Mouse (Mus musculus) kidney, postnatal 4 days (tissue): Measurements from ENCODE around the gene Gm6408.
"Not testable (repeated sequence)": the region's sequence is repeated elsewhere in the genome, so short reads cannot be mapped to it uniquely, and the experiment has no call there.

Experiments used
- DNase-seq, 2 experiments: peaks; one replicate each; pipeline ENCODE4 v3.0.0; 2021; ENCODE audit warnings: mixed read lengths in 2 of 2

Gene Gm6408

GRCm38 (mm10) chr5:146481665-146482064 is at the start of gene Gm6408:
Gene Gm6408 (plus strand): TSS chr5:146481965.
- DNase-seq = not testable (repeated sequence)

- no peak for DNase-seq
Observed at GRCm38 (mm10) chr5:146432476-146432875, 49.3 kb upstream of the Gm6408 start.

- no peak for DNase-seq
Observed at GRCm38 (mm10) chr5:146435316-146435715, 46.4 kb upstream of the Gm6408 start.

- no peak for DNase-seq
Observed at GRCm38 (mm10) chr5:146436796-146437195, 45.0 kb upstream of the Gm6408 start.

- no peak for DNase-seq
Observed at GRCm38 (mm10) chr5:146439152-146439781, 42.5 kb upstream of the Gm6408 start.

- no peak for DNase-seq
Observed at GRCm38 (mm10) chr5:146440273-146440672, 41.5 kb upstream of the Gm6408 start.

GRCm38 (mm10) chr5:146442767-146443166 is 39.0 kb upstream of the Gm6408 start:
- no peak for DNase-seq

- DNase-seq = no peak
Observed at GRCm38 (mm10) chr5:146446633-146447032, 35.1 kb upstream of the Gm6408 start.

- DNase-seq = no peak
Observed at GRCm38 (mm10) chr5:146451592-146452254, 30.0 kb upstream of the Gm6408 start.

- no peak for DNase-seq
Observed at GRCm38 (mm10) chr5:146453556-146453955, 28.2 kb upstream of the Gm6408 start.

- peak; percentile 36 to 63 for DNase-seq
Observed at GRCm38 (mm10) chr5:146461612-146462011, 20.2 kb upstream of the Gm6408 start.

- no peak for DNase-seq
Observed at GRCm38 (mm10) chr5:146466663-146467062, 15.1 kb upstream of the Gm6408 start.

GRCm38 (mm10) chr5:146468311-146468710 is 13.5 kb upstream of the Gm6408 start:
- no peak for DNase-seq

- DNase-seq = no peak
Observed at GRCm38 (mm10) chr5:146470821-146471220, 10.9 kb upstream of the Gm6408 start.

- DNase-seq = no peak
Observed at GRCm38 (mm10) chr5:146471311-146471710, 10.5 kb upstream of the Gm6408 start.

GRCm38 (mm10) chr5:146471821-146472220 is 9.9 kb upstream of the Gm6408 start:
- no peak for DNase-seq

GRCm38 (mm10) chr5:146479564-146479963 is 2.2 kb upstream of the Gm6408 start:
- DNase-seq = peak; percentile 62 to 69

GRCm38 (mm10) chr5:146488959-146489358 is 7.2 kb downstream of the Gm6408 start:
- peak; percentile 63 to 69 for DNase-seq

GRCm38 (mm10) chr5:146491063-146491462 is 9.3 kb downstream of the Gm6408 start, which contains the start of gene Gm6370:
Gene Gm6370 (plus strand): TSS chr5:146491363.
- DNase-seq = not testable (repeated sequence)

GRCm38 (mm10) chr5:146502099-146502498 is 20.3 kb downstream of the Gm6408 start, which contains the start of gene 4930449I24Rik:
Gene 4930449I24Rik (plus strand): TSS chr5:146502399.
- DNase-seq = not testable (repeated sequence)

- not testable (repeated sequence) for DNase-seq
Observed at GRCm38 (mm10) chr5:146513823-146514222, 32.1 kb downstream of the Gm6408 start, which contains the start of gene Gm3402. Gene Gm3402 (plus strand): TSS chr5:146514123.

GRCm38 (mm10) chr5:146525501-146525900 is 43.7 kb downstream of the Gm6408 start, which contains the start of gene Gm3404:
Gene Gm3404 (plus strand): TSS chr5:146525801.
- not testable (repeated sequence) for DNase-seq
